Mouse (Mus musculus): ENCODE measurements around the gene Atf7ip. TPM values are rescaled to one million over a fixed set of nuclear protein-coding genes. Genes with fewer than 3 reads are reported as not detected.
A peak's percentile ranks its signal among the peaks of the same experiment; 100 is the strongest.

Gene Atf7ip
- polyA plus RNA-seq, 1 experiment = not detected

GRCm38 (mm10) chr6:136492251-136492650 lies 13.7 kb upstream of the Atf7ip start:
- no peak for TF ChIP-seq POLR2A (IDR thresholded peaks at IDR 0.05; ENCODE audit: insufficient read depth, low read depth, low read length)
- TF ChIP-seq CTCF (IDR thresholded peaks at IDR 0.05; ENCODE audit: insufficient read depth, low read depth, low read length) = no peak
- Histone ChIP-seq H3K4me1 (ENCODE audit: control insufficient read depth, insufficient read depth, low read length) (no peaks in the 10 kb centered on the region), H3K27ac (ENCODE audit: insufficient read depth, low read depth, low read length) (no peak overlapping the region), H3K4me3 (ENCODE audit: insufficient read depth, low read depth, low read length) (no peak overlapping the region)
- 96% methylated on average over 4 of the region's 4 CpGs for WGBS

GRCm38 (mm10) chr6:136493486-136493885 lies 12.5 kb upstream of the Atf7ip start:
- no peak overlapping the region for H3K4me3 ChIP-seq (ENCODE audit: insufficient read depth, low read depth, low read length)
- TF ChIP-seq CTCF (IDR thresholded peaks at IDR 0.05; ENCODE audit: insufficient read depth, low read depth, low read length) = no peak
- no peak for TF ChIP-seq POLR2A (IDR thresholded peaks at IDR 0.05; ENCODE audit: insufficient read depth, low read depth, low read length)
- H3K27ac ChIP-seq (ENCODE audit: insufficient read depth, low read depth, low read length) = no peak overlapping the region
- no peaks in the 10 kb centered on the region for H3K4me1 ChIP-seq (ENCODE audit: control insufficient read depth, insufficient read depth, low read length)
- WGBS = 88% methylated on average over 7 of the region's 7 CpGs

GRCm38 (mm10) chr6:136493910-136494751 lies 11.8 kb upstream of the Atf7ip start:
- TF ChIP-seq CTCF (IDR thresholded peaks at IDR 0.05; ENCODE audit: insufficient read depth, low read depth, low read length) (no peak), POLR2A (IDR thresholded peaks at IDR 0.05; ENCODE audit: insufficient read depth, low read depth, low read length) (no peak)
- WGBS = 85% methylated on average over 12 of the region's 12 CpGs
- Histone ChIP-seq H3K4me3 (ENCODE audit: insufficient read depth, low read depth, low read length) (no peak overlapping the region), H3K4me1 (ENCODE audit: control insufficient read depth, insufficient read depth, low read length) (no peaks in the 10 kb centered on the region), H3K27ac (ENCODE audit: insufficient read depth, low read depth, low read length) (no peak overlapping the region)

GRCm38 (mm10) chr6:136495023-136495422 lies 10.9 kb upstream of the Atf7ip start:
- WGBS = 96% methylated on average over 12 of the region's 12 CpGs
- Histone ChIP-seq H3K4me1 (ENCODE audit: control insufficient read depth, insufficient read depth, low read length) (peaks cover 3% of the 10 kb centered on the region; the same call in 1 of the 2 replicates), H3K4me3 (ENCODE audit: insufficient read depth, low read depth, low read length) (no peak overlapping the region), H3K27ac (ENCODE audit: insufficient read depth, low read depth, low read length) (no peak overlapping the region)
- no peak for TF ChIP-seq POLR2A (IDR thresholded peaks at IDR 0.05; ENCODE audit: insufficient read depth, low read depth, low read length)
- no peak for TF ChIP-seq CTCF (IDR thresholded peaks at IDR 0.05; ENCODE audit: insufficient read depth, low read depth, low read length)

- H3K4me3 ChIP-seq (ENCODE audit: insufficient read depth, low read depth, low read length) = no peak overlapping the region
- peaks cover 3% of the 10 kb centered on the region; the same call in 1 of the 2 replicates for H3K4me1 ChIP-seq (ENCODE audit: control insufficient read depth, insufficient read depth, low read length)
- 69% methylated on average over 5 of the region's 5 CpGs for WGBS
- TF ChIP-seq CTCF (IDR thresholded peaks at IDR 0.05; ENCODE audit: insufficient read depth, low read depth, low read length) (no peak), POLR2A (IDR thresholded peaks at IDR 0.05; ENCODE audit: insufficient read depth, low read depth, low read length) (no peak)
- no peak overlapping the region for H3K27ac ChIP-seq (ENCODE audit: insufficient read depth, low read depth, low read length)
Observed at GRCm38 (mm10) chr6:136497744-136498143, 8.2 kb upstream of the Atf7ip start.

- WGBS = 52% methylated on average over 10 of the region's 10 CpGs
- Histone ChIP-seq H3K27ac (ENCODE audit: insufficient read depth, low read depth, low read length) (peak overlapping the region; percentile 60), H3K4me3 (ENCODE audit: insufficient read depth, low read depth, low read length) (no peak overlapping the region), H3K4me1 (ENCODE audit: control insufficient read depth, insufficient read depth, low read length) (peaks cover 3% of the 10 kb centered on the region; the same call in 1 of the 2 replicates)
- TF ChIP-seq CTCF (IDR thresholded peaks at IDR 0.05; ENCODE audit: insufficient read depth, low read depth, low read length) (no peak), POLR2A (IDR thresholded peaks at IDR 0.05; ENCODE audit: insufficient read depth, low read depth, low read length) (no peak)
Observed at GRCm38 (mm10) chr6:136499292-136499977, 6.5 kb upstream of the Atf7ip start.

GRCm38 (mm10) chr6:136508652-136509051 lies 2.7 kb downstream of the Atf7ip start:
- H3K4me3 ChIP-seq (ENCODE audit: insufficient read depth, low read depth, low read length) = no peak overlapping the region

GRCm38 (mm10) chr6:136510945-136511344 lies 5.0 kb downstream of the Atf7ip start:
- Histone ChIP-seq H3K4me1 (ENCODE audit: control insufficient read depth, insufficient read depth, low read length) (no peaks in the 10 kb centered on the region), H3K4me3 (ENCODE audit: insufficient read depth, low read depth, low read length) (no peak overlapping the region), H3K27ac (ENCODE audit: insufficient read depth, low read depth, low read length) (no peak overlapping the region)
- no peak for TF ChIP-seq CTCF (IDR thresholded peaks at IDR 0.05; ENCODE audit: insufficient read depth, low read depth, low read length)
- WGBS = 51% methylated on average over 7 of the region's 7 CpGs

More at GRCm38 (mm10) chr6:136508652-136509051, 2.7 kb downstream of the Atf7ip start:
- no peak overlapping the region for H3K27ac ChIP-seq (ENCODE audit: insufficient read depth, low read depth, low read length)
- WGBS = 97% methylated on average over 3 of the region's 3 CpGs
- no peaks in the 10 kb centered on the region for H3K4me1 ChIP-seq (ENCODE audit: control insufficient read depth, insufficient read depth, low read length)
- TF ChIP-seq CTCF (IDR thresholded peaks at IDR 0.05; ENCODE audit: insufficient read depth, low read depth, low read length) = no peak
- TF ChIP-seq POLR2A (IDR thresholded peaks at IDR 0.05; ENCODE audit: insufficient read depth, low read depth, low read length) = no peak

GRCm38 (mm10) chr6:136512351-136512750 lies 6.4 kb downstream of the Atf7ip start:
- Histone ChIP-seq H3K27ac (ENCODE audit: insufficient read depth, low read depth, low read length) (no peak overlapping the region), H3K4me1 (ENCODE audit: control insufficient read depth, insufficient read depth, low read length) (no peaks in the 10 kb centered on the region), H3K4me3 (ENCODE audit: insufficient read depth, low read depth, low read length) (no peak overlapping the region)
- no peak for TF ChIP-seq POLR2A (IDR thresholded peaks at IDR 0.05; ENCODE audit: insufficient read depth, low read depth, low read length)
- TF ChIP-seq CTCF (IDR thresholded peaks at IDR 0.05; ENCODE audit: insufficient read depth, low read depth, low read length) = no peak
- WGBS = 75% methylated on average over 3 of the region's 3 CpGs
